Mouse (Mus musculus): ENCODE data around the gene Olfr1411.

DNA sequence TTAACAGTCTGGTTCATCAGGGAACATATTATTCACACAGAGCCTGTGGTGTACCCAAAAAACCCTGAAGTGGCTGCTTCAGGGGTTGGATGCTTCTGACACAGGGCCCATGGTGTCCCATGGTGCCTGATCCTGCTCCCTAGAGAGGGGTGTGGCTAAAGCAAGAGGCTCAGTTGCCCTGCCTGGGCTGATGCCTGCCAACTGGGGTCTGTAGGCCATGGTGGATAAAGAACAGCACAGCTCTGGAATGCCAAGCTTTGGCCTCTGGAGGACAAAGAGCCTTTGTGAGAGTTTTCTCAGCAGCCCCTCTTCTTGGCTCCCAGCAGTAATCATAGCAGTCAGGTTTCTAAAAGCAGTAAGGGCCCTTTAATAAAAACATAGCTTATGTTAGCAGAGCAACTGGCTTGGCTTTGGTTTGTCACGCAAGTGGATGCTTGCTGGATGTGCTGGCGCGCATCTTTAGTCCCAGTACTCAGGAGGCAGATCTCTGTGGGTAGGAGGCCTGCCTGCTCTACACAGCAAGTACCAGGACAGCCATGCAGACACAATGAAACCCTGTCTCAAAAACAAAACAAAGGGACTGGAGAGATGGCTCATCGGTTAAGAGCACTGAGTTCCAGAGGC lies 40.9 kb downstream of the Olfr1411 start:
- no peak for TF ChIP-seq CTCF (conservative IDR thresholded peaks at IDR 0.05; ENCODE audit: low read length)
- TF ChIP-seq NANOG (IDR thresholded peaks at IDR 0.05; ENCODE audit: borderline replicate concordance, low read length) = no peak
- TF ChIP-seq POU5F1 (IDR thresholded peaks at IDR 0.05; ENCODE audit: borderline replicate concordance, low read length) = no peak

Measured in E14TG2a.4 (cell line).